Mouse (Mus musculus): ENCODE results near the gene Twf2.

The Twf2 gene

DNA sequence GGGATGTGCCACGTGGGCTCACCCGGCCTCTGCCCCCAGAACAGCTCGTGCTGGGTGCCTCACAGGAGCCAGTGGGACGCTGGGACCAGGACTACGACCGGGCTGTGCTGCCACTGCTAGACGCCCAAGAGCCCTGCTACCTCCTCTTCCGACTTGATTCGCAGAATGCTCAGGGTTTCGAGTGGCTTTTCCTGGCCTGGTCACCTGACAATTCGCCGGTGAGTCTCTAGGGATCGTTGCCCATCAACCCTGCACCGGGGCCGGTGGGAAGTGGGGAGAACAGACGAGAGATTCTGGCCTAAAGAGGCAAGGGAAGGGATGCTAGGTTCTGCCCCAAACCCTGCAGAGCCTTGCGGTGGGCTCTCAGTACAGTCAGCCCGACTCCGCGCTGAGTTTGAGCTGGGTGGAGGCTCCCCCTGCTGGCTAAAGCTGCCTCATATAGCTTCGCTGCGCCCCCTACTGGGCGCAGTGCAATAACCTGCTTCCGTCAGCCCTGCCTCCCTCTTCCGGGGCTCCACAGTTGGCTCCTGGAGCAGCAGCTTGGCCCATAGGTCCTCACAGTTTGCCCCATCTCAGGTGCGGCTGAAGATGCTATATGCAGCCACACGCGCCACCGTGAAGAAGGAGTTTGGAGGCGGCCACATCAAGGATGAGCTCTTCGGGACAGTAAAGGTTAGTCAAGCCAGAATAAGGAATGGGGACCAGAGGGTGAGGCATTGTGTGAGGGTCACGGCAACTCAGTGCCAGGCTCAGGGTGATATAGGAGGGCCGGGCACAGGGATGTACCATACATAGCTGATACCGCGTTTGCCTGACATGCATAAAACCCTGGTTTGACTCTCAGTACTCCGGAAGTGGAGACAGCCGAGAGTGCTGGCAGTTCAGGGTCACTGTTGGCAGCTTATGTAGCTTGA is 9.0 kb downstream of the Twf2 start:
- DNase-seq = peak; percentile 89

DNA sequence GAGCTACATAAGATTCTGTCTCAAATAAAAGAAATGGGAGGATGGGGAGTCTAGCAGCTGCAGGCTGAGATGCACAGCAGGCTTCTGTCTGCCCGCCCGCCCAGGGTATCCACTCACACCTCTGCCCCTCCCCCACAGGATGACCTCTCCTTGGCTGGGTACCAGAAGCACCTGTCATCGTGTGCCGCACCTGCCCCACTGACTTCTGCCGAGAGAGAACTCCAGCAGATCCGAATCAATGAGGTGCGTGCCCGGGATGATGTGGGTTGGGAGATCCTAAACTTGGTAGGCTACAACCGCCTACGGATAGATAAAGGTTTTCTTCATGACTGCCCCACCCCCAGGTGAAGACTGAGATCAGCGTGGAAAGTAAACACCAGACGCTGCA is 9.7 kb downstream of the Twf2 start:
- no peak for DNase-seq

DNA sequence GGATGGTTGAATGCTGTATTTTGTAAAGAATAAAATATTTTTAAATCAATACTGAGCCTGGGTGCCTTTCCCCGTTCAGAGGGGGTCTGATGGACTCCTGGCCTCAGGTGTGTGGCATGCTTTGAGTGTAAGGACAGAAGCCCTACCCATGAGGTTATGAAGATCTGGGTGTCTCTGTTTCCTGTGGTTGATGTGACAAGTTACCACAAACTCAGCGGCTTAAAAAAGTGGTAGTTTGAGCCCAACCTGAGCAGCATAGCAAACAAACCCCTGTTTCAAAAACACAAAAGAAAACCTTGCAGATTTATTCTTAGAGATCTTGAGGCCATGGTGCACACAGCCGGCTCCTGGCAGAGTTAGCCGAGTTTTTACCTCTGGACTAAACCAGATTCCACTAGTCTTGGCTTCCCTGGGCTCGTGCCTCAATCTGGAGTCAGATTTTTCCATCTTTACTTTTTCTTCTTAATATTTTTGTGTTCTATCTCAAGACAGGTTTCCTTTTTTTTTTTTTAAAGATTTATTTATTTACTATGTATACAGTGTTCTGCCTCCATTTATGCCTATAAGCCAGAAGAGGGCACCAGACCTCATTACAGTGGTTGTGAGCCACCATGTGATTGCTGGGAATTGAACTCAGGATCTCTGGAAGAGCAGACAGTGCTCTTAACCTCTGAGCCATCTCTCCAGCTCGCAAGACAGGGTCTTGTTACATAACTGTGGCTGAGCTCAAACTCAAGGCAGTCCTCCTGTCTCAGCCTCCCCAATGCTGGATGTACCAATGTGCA is 12.6 kb downstream of the Twf2 start:
- no peak for DNase-seq

DNA sequence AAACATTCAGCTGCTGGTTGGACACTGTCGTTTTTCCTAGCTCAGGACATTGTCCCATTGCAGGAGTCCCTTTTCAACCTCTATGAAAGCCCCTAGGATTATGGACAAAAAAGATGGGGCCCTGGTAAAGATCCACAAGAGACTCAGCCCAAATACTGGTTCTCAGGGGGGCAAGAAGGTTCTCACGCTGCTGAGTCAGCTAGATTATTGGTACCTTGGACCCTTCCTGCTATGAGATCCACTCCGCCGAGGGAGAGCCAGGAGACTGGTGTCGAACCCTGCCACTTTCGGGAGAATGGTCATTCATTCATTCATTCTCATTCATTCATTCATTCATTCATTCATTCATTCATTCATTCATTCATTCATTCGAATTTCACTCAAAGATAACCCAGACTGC is 14.1 kb downstream of the Twf2 start:
- no peak for DNase-seq

DNA sequence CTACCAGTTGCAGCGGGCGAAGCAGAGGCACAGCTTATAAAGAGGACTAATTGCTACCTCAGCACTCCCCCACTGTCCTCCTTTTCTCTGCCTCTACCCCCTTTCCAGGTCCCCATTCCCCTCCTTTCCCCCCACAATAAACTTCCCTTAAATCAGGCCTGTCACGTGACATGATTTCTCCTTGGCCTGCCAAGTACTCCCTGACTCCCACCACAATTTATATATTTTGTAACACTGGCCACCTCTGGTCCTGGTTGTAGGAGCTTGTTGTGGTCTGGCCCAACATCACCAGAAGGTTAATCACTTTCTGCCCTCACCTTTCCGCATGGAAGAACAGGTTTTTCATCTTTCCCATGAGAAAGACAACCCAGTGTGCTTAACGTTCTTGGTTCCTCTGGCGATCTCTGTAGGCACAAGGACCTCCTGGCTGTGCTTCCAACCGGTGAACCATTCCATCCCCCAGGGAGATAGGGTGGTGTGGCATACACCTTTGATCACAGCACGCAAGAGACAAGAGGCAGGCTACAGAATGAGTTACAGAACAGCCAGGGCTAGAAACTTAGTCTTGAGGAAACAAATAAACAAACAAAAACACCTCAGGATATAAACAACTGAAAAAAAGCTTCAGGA is 18.1 kb downstream of the Twf2 start:
- DNase-seq = no peak

DNA sequence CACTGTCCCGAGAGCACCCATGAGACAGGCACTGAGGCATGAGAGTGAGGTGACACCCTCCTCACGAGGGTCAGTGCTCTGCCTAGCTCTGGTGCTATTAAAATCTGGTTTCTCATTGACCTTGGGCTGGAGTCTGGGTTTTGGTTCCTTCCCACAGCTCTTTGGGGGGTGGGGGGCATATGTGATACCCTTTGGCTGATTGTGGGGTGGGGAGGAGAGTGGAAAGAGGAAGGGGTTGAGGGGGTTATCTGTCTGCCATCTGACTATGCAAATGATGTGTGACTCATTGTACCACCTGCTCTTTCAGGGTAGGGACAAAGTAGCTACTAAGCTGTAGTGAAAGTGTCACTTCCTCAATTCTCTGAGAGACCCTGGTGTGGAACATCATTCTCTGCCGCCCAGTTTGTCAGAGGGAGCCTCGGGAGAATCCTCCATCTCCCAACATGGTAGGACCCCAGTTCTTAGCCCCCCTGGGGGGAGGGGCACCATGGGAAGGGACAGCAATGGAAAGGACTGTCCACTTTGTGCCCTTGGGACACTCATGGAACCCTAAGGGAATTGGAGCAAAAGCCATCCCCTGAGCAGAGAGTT is 19.4 kb downstream of the Twf2 start, which contains the start of gene Tlr9:
Gene Tlr9 (plus strand): TSS at position 338 of the 591 bp plus-strand sequence.
- no peak for DNase-seq

DNA sequence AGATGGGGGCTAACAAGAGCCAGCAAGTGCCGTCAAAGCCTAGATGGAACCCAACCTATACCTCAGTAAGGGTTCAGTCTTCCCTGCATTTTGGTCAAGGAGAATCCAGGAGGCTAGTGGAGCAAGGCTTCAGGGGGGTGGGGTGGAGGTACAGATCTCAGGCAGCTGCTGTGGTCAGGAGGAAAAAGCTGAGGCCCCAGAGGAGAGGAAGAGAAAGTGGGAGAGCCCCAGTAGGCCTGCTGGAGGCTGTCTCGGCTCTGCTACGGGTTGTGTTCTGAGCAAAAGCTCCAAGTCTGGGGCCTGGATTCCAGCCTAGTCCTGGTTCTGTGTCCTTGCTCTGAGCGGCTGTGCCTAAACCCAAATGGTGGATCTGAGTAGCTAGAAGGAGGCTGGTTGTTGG is 20.1 kb downstream of the Twf2 start:
- no peak for DNase-seq

DNA sequence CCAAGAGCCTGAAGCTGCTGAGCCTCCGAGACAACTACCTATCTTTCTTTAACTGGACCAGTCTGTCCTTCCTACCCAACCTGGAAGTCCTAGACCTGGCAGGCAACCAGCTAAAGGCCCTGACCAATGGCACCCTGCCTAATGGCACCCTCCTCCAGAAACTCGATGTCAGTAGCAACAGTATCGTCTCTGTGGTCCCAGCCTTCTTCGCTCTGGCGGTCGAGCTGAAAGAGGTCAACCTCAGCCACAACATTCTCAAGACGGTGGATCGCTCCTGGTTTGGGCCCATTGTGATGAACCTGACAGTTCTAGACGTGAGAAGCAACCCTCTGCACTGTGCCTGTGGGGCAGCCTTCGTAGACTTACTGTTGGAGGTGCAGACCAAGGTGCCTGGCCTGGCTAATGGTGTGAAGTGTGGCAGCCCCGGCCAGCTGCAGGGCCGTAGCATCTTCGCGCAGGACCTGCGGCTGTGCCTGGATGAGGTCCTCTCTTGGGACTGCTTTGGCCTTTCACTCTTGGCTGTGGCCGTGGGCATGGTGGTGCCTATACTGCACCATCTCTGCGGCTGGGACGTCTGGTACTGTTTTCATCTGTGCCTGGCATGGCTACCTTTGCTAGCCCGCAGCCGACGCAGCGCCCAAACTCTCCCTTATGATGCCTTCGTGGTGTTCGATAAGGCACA is 22.7 kb downstream of the Twf2 start:
- no peak for DNase-seq

DNA sequence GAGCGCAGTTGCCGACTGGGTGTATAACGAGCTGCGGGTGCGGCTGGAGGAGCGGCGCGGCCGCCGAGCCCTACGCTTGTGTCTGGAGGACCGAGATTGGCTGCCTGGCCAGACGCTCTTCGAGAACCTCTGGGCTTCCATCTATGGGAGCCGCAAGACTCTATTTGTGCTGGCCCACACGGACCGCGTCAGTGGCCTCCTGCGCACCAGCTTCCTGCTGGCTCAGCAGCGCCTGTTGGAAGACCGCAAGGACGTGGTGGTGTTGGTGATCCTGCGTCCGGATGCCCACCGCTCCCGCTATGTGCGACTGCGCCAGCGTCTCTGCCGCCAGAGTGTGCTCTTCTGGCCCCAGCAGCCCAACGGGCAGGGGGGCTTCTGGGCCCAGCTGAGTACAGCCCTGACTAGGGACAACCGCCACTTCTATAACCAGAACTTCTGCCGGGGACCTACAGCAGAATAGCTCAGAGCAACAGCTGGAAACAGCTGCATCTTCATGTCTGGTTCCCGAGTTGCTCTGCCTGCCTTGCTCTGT is 23.3 kb downstream of the Twf2 start:
- no peak for DNase-seq

DNA sequence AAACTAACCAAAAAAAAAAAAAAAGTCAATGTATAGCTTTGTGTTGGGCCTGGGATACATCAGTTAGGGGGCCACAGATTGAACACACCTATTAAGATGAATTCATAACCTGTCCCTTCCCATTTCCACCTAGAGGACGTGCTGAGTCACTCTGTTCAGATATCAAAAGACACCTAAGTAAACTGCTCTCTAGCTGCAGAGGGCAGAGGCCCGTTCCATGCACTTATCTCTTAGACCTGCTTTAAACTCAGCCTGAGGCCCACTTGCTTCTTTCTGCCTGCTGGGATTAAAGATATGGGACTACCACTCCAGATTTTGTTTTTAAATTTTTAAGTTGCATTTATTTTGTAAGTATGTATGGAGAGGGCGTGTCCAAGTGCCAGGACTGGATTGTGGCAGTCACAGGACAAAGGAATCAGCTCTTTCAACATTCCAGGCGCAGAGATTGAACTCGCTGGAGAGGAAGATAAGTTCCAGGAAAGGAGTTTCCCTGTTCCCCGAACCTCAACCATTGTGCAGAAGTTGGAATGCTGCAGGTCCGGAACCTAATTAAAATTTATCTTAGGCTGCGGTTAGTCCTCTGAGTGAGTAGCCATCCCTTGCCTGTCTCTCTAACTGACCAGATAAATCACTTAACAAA is 25.0 kb downstream of the Twf2 start:
- DNase-seq = no peak

DNA sequence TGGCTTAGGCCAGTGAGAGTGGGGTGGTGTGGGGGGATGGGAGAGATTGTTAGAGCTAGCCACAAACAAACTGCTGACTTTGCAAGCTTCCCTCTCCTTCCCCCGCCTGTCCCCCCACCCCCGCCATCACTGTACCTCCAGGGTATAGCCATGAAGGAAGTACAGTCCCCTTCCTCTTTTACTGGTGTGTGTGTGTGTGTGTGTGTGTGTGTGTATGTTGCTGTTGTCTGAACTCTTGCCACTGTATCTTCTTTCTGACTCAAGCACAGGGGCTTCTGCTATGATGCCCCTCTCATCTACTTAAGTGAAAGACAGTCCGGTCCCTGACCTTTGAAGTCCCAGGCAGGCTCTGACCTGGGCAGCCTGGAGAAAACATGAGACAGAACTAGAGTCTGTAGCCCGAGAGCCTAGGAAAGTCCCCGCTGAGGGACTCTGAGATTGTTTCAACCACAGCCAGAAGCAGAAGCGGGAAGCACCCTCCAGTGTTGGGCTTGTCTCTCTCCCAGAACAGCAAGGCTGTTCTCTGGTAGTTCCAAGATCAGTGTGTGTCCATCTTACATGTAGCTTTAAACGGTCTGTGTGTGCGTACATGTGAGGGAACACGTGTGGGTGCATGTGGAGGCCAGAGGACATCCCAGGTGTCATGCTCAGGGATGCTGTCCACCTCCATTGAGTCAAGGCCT is 27.3 kb downstream of the Twf2 start:
- DNase-seq = no peak

DNA sequence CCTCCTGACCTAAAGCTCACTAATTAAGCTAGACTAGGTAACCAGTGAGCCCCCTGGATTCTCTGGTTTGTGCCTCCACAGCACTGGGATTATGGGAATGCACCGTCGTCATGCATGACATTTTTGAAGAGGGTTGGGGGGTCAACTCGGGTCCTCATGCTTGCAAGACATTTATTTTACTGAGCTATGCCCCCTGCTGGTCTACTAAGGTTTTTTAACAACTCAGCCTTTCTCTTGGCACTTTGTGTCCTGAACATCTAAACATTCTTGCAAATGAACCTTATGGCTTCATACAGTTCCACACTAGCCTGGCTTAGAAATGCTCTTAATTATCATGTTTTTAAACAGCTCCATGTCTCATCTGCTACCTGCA is 27.8 kb downstream of the Twf2 start:
- no peak for DNase-seq

DNA sequence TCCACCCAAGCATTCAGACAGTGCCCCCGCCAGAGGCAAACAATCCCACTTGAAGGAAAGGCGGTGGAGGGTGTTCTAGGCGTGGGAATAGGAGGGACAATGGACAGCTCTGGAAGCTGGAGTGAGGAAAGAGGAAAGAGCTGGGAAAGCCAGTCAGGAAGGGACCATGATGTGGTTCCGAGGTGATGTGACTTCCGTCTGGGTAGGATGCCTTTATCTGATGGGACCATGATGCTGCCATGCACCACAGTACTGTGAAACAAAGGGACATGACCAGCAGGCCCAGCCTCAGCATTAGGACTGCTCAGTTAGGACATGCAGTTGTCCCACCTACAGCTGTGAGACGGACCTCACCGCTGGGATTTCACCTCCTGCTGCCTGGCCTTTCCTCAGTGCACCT is 28.3 kb downstream of the Twf2 start:
- no peak for DNase-seq

DNA sequence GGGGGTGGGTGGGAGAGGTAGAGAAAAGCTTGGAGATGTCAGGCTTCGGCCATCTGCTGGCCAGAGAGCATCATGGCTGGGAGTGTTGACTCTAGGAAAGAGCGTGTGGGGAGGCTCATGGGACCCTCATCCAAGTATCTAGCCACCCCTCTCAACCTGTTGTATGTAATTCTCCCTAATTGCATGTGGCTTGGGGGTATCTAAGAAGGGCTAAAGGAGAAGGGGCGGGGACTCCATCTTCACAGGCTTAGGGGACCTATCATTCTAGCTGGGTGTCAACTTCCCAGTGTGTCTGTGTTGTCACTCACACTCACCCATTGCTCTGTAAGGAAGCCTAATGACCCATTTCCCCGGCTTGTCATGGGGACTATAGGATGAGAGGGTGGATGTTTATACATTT is 28.9 kb downstream of the Twf2 start:
- no peak for DNase-seq

DNA sequence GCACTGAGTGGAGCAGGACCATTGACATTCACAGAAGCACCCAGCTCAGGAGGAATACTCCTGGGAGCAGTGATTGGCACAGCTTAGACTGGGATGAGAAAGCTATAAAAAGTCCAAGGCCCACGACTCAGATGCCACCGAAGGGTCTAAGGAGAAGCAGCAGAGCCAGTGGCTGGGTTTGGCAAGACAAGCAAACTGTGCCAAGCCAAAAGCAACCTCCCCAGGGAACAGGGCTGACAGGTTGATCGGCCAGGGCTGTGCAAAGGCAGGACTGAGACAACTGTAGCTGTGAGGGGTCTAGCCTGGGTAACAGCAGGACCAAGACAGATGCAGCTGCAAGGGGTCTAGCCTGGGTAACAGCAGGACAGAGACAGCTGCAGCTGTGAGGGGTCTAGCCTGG is 30.0 kb downstream of the Twf2 start:
- DNase-seq = no peak

DNA sequence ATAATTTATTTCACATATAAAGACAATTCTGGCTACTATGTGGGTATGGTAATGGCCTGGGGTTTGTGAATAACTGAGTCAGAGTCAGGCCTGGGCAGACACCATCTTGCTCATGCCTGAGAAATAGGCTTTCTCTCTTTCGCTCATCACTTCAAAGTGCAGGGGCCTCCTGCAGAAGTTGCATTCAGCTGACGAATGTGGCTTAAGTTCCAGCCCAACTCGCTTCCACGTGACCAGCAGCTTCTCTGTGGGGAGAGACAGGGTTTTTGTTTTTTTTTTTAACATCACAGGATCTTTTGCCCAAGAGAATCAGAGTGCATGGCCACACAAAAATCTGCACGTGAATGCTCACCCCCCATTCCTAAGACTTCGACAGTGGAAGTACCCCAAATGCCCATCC is 31.0 kb downstream of the Twf2 start:
- DNase-seq = no peak

DNA sequence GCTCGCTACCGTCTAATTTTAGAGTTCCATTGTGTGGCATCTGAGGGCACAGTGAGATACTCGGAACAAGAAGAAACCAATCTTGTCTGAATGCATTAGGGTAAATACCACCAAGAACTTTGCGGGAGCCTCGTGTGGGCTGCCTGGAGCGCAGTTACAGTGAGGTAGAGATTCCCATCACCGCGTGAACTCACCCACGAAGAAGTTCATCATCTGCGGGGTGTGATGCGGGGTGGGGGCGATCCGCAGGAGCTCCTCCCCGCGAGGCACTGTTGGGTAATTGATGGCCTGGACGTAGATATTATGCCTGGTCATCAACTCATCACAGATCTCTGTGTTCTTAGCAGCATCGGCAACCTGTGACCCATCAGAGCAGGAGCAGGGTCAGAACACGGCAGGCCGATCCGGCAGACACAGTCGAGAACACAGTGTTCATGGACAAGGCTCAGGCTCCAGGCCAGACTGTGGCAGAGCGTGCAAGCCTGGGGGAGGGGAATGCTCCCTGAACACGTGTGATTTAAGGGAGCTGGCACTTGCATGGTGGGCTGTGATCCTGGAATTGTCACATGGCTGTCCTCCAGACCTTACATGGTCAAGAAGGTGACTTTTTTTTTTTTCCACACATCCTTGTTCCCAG is 32.4 kb downstream of the Twf2 start:
- DNase-seq = peak; percentile 76

DNA sequence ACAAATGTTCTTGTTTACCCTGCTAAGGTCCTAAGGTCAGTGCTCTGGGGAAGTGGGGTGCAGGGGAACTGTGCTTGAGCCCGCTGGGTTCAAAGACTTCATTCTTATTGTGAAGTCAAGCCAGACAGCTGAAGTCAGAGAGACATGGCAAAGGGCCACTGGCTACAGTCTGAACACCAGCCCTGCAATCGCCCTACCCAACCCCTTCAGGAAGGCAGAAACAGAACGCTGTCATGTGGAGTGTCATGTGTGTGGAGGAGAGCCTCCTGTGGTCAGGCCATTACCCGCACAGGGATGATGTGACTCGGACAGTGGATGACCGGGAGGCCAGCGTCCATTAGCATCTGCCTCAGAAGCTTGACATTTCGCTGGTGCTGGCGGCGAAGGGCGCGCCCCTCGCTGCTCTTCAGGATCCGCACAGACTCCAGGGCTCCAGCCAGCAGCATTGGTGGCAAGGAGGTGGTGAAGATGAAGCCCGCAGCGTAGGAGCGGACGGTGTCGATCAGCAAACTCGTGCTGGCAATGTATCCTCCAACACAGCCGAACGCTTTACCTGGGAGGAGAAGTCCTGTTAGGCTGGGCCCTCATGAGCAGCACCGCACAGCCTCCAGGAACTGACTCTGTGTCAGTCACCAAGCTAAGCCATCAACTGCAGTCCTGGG is 33.4 kb downstream of the Twf2 start:
- DNase-seq = peak; percentile 68

DNA sequence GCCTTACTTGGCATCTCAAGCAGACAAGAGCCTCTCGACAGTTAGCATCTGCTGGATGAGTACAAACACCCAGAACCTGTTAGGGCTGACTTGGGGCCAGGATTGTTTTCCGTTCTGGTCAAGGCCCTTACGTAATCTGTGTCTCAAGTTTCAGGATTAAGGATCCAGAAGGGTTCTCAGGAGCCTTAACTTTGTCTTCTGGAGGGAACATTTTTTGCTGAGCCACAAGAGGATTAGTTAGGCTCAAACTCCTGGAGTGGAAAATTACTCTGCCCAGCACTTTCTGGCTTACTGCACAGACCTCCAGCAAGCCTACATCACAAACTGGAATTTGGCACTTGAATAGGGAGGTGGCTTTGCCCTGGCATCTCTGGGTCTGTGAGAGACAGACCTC is 33.9 kb downstream of the Twf2 start:
- DNase-seq = peak; percentile 54

DNA sequence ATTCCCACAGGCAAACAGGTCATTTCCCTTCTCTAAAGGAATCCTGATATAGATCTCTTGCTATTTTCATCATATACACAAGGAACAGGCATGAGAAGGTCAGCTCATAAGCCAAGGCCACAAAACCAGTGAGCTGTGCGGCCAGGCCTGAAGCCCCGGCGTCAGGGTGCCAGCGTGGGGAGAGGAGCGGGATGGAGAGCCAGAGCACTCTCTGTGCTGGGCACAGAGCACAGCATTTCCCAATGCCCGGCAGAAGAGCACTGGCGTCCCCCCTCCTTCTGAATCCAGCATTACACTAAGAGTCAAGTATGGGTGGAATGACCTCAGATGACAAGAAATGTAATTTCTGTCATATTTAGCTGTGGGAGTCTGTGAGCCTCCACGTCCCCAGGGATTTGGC is 34.5 kb downstream of the Twf2 start:
- DNase-seq = no peak

Data from kidney, adult 18-20 months (tissue).